Mouse (Mus musculus) heart, embryonic 16.5 days (tissue): ENCODE measurements around the gene Smim1. TPM values are rescaled to one million over a fixed set of nuclear protein-coding genes. Genes with fewer than 3 reads are reported as not detected.

Experiments used
- ATAC-seq: fragments of 200-750 bp; cut with Nextera tagmentation; replicated peaks from 2 replicates; pipeline ENCODE4 v1.8.0; 2017; ENCODE audit warnings: moderate number of reproducible peaks; ENCODE audit not compliant: insufficient read depth, low FRiP score; ENCODE audit errors: extremely low read depth
- H3K27ac ChIP-seq: fragments of 300-500 bp; sonication (generic); 2 replicates; pipeline ENCODE4 v1.5.1; 2014; ENCODE audit warnings: mild to moderate bottlenecking, low read length, control low read depth, moderate library complexity
- H3K27me3 ChIP-seq: fragments of 300-500 bp; sonication (generic); 2 replicates; pipeline ENCODE4 v1.6.1; 2014; ENCODE audit warnings: low read length, mixed read lengths; ENCODE audit not compliant: control insufficient read depth, insufficient read depth
- H3K36me3 ChIP-seq: fragments of 300-500 bp; sonication (generic); 2 replicates; pipeline ENCODE4 v1.6.1; 2014; ENCODE audit not compliant: control insufficient read depth, insufficient read depth
- H3K4me1 ChIP-seq: fragments of 300-500 bp; sonication (generic); 2 replicates; pipeline ENCODE4 v1.6.1; 2014; ENCODE audit warnings: low read length, mixed read lengths; ENCODE audit not compliant: control insufficient read depth, insufficient read depth
- H3K4me2 ChIP-seq: fragments of 300-500 bp; sonication (generic); 2 replicates; pipeline ENCODE4 v1.6.1; 2014; ENCODE audit warnings: low read depth, mild to moderate bottlenecking, control low read depth, low read length
- H3K4me3 ChIP-seq: fragments of 300-500 bp; sonication (generic); 2 replicates; pipeline ENCODE4 v1.5.1; 2014; ENCODE audit warnings: mild to moderate bottlenecking, control low read depth, low read length
- H3K9ac ChIP-seq: fragments of 300-500 bp; sonication (generic); 2 replicates; pipeline ENCODE4 v1.6.1; 2014; ENCODE audit warnings: low read length, control low read depth
- H3K9me3 ChIP-seq: fragments of 300-500 bp; sonication (generic); replicated peaks from 2 replicates; pipeline ENCODE4 v1.6.1; 2016; ENCODE audit warnings: low read length; ENCODE audit not compliant: control insufficient read depth
- WGBS: fragments of 180-500 bp; shearing (Covaris S2); extraction: QIAGEN DNeasy Blood & Tissue Kit; methylation state at CpG from one replicate; pipeline ENCODE4 v1.1.7; 2014; 5-methylcytosine and 5-hydroxymethylcytosine counted together
- polyA plus RNA-seq: library from polyadenylated mRNA; unstranded; fragments of >200 nt; fragmentation: Nextera tagmentation; extraction: Ambion mirVana; gene quantifications from 2 replicates; pipeline ENCODE4 v1.2.1, GENCODE M21; 2015

Gene Smim1
- polyA plus RNA-seq, 1 experiment from 2014 or later = 29.3 TPM

DNA sequence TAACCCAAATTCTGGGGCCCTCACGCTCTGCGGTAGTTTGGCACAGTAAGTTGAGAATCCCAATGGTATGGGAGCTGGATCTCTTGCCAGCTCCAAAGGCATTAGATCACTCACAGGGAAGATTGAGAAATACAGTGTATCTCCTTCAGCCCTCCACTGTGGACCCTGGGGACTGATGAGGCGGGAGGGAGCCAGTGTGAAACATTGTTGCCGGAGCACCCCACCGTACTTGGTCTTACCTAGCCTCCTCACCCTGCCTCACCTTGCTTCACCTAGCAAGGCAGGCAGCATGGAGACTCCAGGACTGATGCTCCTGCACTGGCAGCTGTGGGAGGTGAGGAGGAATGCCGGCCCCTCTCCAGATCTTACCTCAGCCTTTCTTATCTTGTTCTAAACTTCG, 29.5 kb upstream of the Smim1 start:
- H3K4me1 ChIP-seq = no peaks in the 10 kb centered on the region
- H3K4me2 ChIP-seq = no peak overlapping the region
- no peaks in the 10 kb centered on the region for H3K36me3 ChIP-seq
- no peaks in the 10 kb centered on the region for H3K9me3 ChIP-seq
- WGBS = 65% methylated on average over 7 of the region's 7 CpGs
- no peak overlapping the region for H3K27ac ChIP-seq
- H3K4me3 ChIP-seq = no peak overlapping the region
- no peaks in the 10 kb centered on the region; the same call in 1 of the 2 replicates for H3K27me3 ChIP-seq
- ATAC-seq = no peak
- H3K9ac ChIP-seq = no peak overlapping the region

DNA sequence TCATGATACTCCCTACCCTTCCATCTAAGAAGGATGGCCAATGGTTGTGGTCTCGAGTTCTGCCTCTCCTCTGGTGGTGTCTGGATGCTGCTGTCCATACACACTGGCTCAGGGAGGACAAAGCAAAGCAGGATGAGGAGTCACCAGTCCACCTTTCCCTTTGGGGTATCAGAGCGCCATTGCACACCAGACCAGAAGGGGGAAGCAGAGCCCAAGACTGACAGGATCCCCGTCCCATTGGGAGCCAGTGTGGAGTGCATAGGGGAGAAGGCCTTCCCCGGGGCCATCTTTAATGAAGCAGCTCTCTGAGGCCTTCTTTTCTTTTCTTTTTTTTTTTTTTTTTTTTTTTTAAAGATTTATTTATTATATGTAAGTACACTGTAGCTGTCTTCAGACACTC, 27.0 kb upstream of the Smim1 start:
- Histone ChIP-seq H3K4me1 (no peaks in the 10 kb centered on the region), H3K36me3 (no peaks in the 10 kb centered on the region), H3K27me3 (no peaks in the 10 kb centered on the region; the same call in 1 of the 2 replicates), H3K4me2 (no peak overlapping the region), H3K9me3 (no peaks in the 10 kb centered on the region), H3K27ac (no peak overlapping the region), H3K9ac (no peak overlapping the region), H3K4me3 (no peak overlapping the region)
- ATAC-seq = no peak
- 55% methylated on average over 4 of the region's 4 CpGs for WGBS

DNA sequence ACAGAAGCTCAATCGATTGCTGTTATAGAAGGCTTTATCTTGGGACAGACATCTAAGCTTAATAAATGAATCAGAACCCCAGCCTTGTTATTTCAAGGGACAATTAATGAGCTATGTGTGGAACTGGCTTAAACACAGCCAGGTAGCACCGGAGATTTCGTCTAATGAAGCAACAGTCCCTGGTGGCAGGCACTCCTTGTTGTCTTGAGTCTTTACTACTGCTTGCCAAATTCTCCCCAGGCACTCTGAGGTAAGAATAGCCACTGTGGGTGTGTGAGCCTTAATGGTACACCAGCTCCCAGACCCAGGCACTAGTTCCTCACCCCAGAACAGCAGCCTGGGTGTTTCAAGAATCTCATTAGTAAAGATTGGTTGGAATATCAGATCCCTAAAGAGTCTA, 25.4 kb upstream of the Smim1 start:
- Histone ChIP-seq H3K9ac (no peak overlapping the region), H3K27ac (no peak overlapping the region), H3K27me3 (no peaks in the 10 kb centered on the region; the same call in 1 of the 2 replicates), H3K4me2 (no peak overlapping the region), H3K4me1 (no peaks in the 10 kb centered on the region), H3K4me3 (no peak overlapping the region), H3K36me3 (no peaks in the 10 kb centered on the region), H3K9me3 (no peaks in the 10 kb centered on the region)
- 85% methylated on average over 3 of the region's 3 CpGs for WGBS
- no peak for ATAC-seq

DNA sequence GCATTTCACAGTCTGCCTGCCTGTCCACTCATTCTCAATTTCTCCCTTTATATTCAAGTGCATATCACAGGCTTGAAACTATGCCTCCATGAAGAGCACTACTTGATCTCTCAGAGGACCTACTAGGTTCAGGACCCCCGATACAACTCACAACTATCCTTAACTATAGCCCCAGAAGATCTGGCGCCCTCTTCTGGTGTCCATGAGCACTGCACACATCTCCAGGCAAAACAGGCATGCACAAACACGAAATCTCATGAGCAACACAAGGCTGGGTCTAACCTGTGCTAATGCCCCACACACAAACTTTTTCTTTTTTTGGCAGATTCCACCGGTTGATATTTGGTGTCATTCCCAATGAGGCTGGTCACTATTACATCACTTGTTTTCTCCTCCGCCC, 19.8 kb upstream of the Smim1 start:
- Histone ChIP-seq H3K36me3 (no peaks in the 10 kb centered on the region), H3K4me1 (no peaks in the 10 kb centered on the region), H3K9me3 (no peaks in the 10 kb centered on the region), H3K4me3 (no peak overlapping the region), H3K9ac (no peak overlapping the region), H3K27ac (no peak overlapping the region), H3K27me3 (no peaks in the 10 kb centered on the region), H3K4me2 (no peak overlapping the region)
- no peak for ATAC-seq
- 62% methylated on average over 5 of the region's 5 CpGs for WGBS

DNA sequence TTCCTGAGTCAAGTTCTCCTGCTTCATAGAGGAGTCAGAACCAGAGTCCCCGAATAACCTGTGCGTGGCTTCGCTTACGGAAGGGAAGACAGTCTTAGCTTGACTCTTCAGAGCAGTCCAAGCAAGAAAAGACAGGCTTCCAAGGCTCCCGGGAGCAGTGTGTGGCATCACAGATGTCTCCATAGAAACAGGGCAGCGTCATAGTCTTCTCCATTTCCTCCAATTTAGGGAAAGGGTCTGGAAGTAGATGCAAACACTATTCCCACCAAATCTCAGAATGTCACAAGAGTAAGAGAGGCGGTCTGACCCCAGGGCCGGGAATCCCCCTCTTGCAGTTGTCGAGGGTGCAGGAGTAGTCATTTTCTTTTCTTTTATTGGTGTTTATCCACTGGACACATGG, 16.5 kb upstream of the Smim1 start, which contains the start of gene Ccdc27:
Gene Ccdc27, minus strand, starts transcription at position 101 of the 400 bp plus-strand sequence.
- 79% methylated on average over 9 of the region's 9 CpGs for whole genome bisulfite sequencing
- ATAC-seq = no peak
- no peaks in the 10 kb centered on the region for H3K36me3 ChIP-seq
- H3K9me3 ChIP-seq = no peaks in the 10 kb centered on the region
- H3K9ac ChIP-seq = no peak within 1 kb of the TSS
- no peak within 1 kb of the TSS for H3K27ac ChIP-seq
- H3K27me3 ChIP-seq = no peaks in the 10 kb centered on the region
- no peaks in the 10 kb centered on the region for H3K4me1 ChIP-seq
- H3K4me3 ChIP-seq = no peak within 1 kb of the TSS
- no peak within 1 kb of the TSS for H3K4me2 ChIP-seq

DNA sequence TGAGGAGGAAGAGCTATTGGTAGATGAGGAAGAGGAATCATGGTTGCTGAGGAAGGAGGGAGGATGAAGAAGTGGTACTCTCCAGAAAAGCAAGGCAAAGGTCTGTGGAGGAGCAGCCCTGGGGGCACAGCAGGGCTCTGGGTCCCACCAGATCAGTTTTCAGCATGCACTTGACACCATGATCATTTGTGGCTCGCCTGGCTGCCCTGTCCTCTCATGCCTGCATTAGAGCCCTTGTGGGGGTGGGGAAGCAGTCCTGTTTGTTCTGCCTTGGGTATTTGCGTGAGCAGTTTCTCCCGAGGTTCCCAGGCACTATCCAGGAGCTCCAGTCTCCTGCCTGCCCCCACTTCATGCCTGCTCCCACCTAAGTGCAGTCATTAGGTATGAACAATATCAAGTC, 11.1 kb upstream of the Smim1 start:
- Histone ChIP-seq H3K9ac (no peak overlapping the region), H3K4me1 (no peaks in the 10 kb centered on the region), H3K36me3 (no peaks in the 10 kb centered on the region), H3K27me3 (peaks cover 3% of the 10 kb centered on the region; the same call in 1 of the 2 replicates), H3K9me3 (no peaks in the 10 kb centered on the region), H3K4me2 (no peak overlapping the region), H3K27ac (no peak overlapping the region), H3K4me3 (no peak overlapping the region)
- ATAC-seq = no peak
- 51% methylated on average over 3 of the region's 3 CpGs for WGBS

DNA sequence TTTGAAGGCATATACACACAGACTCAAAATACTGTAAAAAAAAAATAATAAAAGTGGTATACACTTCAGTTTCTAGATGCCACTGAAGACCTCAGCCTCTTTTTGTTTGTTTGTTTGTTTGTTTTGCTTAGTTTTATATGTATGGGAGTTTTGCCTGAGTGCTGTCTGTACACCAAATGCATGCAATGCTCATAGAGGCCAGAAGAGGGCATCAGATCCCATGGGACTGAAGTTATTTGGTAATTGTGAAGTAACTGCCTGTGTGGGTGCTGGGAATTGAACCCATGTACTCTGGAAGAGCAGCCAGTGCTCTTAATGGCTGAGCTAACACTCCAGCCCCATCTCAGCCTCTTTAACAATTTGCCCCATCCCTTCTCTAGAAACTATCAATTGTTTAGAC, 2.6 kb upstream of the Smim1 start:
- H3K9me3 ChIP-seq = no peaks in the 10 kb centered on the region
- no peak overlapping the region for H3K4me3 ChIP-seq
- no peak for ATAC-seq
- peaks cover 2% of the 10 kb centered on the region; the same call in 1 of the 2 replicates for H3K27me3 ChIP-seq
- H3K9ac ChIP-seq = no peak overlapping the region
- H3K4me1 ChIP-seq = peaks cover 20% of the 10 kb centered on the region
- H3K36me3 ChIP-seq = no peaks in the 10 kb centered on the region
- H3K27ac ChIP-seq = no peak overlapping the region
- no peak overlapping the region for H3K4me2 ChIP-seq

DNA sequence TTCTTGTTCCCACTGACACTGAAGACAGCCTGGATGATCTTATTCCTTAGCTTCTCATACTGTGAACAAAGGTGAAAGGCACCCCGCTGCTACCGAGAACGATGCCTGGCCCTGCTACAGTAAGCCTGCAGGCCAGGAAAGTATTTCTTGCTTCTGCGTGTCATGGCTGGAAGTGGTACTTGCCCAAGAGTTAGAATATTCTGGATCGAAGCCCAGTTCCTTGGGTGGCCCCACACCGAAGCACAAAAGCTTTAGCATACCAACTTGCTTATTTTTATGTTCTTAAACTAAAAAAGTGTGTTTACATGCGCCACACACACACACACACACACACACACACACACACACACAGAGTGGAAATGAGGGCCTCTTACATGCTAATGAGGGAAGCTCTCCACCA, 2.0 kb upstream of the Smim1 start:
- H3K4me1 ChIP-seq = peaks cover 25% of the 10 kb centered on the region
- no peak overlapping the region for H3K4me2 ChIP-seq
- H3K9ac ChIP-seq = no peak overlapping the region
- H3K27me3 ChIP-seq = peaks cover 2% of the 10 kb centered on the region; the same call in 1 of the 2 replicates
- no peaks in the 10 kb centered on the region for H3K36me3 ChIP-seq
- H3K27ac ChIP-seq = no peak overlapping the region
- 68% methylated on average over 7 of the region's 7 CpGs for WGBS
- ATAC-seq = no peak
- H3K4me3 ChIP-seq = no peak overlapping the region
- no peaks in the 10 kb centered on the region for H3K9me3 ChIP-seq

DNA sequence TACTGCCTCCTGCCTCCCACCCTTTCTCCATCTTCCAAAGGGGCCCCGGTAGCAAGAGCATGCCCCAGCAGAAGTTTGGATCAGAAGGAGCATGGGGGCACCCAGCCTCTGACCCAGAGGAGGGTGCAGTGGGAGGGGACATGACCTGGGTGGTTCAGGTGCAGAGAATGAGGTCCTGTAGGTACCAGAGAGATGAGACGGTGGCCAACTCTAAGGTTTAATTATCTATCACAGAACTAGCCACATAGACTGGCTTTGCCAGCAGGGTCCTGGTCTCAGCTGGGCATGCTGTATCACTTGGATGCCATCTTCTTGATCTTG, 371 bp upstream of the Smim1 start:
- 0 out of 2 replicates have a peak, but pooled peaks have one; percentile 0 for ATAC-seq
- peak overlapping the region; percentile 55 for H3K9ac ChIP-seq
- H3K27ac ChIP-seq = no peak overlapping the region
- H3K4me2 ChIP-seq = peak overlapping the region; percentile 63
- H3K9me3 ChIP-seq = no peaks in the 10 kb centered on the region
- peaks cover 5% of the 10 kb centered on the region for H3K36me3 ChIP-seq
- H3K4me1 ChIP-seq = peaks cover 25% of the 10 kb centered on the region
- H3K27me3 ChIP-seq = peaks cover 2% of the 10 kb centered on the region; the same call in 1 of the 2 replicates
- 22% methylated on average over 2 of the region's 2 CpGs for WGBS
- H3K4me3 ChIP-seq = peak overlapping the region; percentile 63
